Mouse (Mus musculus) embryonic facial prominence, embryonic 12.5 days (tissue): Measurements from ENCODE around the gene Vmp1. TPM values are rescaled to one million over a fixed set of nuclear protein-coding genes. Genes with fewer than 3 reads are reported as not detected.

Experiments
- ATAC-seq: fragments of 200-750 bp; cut with Nextera tagmentation; 2 replicates; pipeline ENCODE4 v1.8.0; 2017; ENCODE audit not compliant: insufficient number of reproducible peaks, insufficient read depth, low FRiP score, low TSS enrichment
- H3K27ac ChIP-seq: fragments of 300-500 bp; sonication (generic); 2 replicates; pipeline ENCODE4 v1.5.1; 2016; ENCODE audit warnings: mild to moderate bottlenecking
- H3K27me3 ChIP-seq: fragments of 300-500 bp; sonication (generic); 2 replicates; pipeline ENCODE4 v1.6.1; 2016; ENCODE audit warnings: mild to moderate bottlenecking, moderate library complexity
- H3K36me3 ChIP-seq: fragments of 300-500 bp; sonication (generic); 2 replicates; pipeline ENCODE4 v1.6.1; 2016; ENCODE audit warnings: mild to moderate bottlenecking
- H3K4me1 ChIP-seq: fragments of 300-500 bp; sonication (generic); 2 replicates; pipeline ENCODE4 v1.6.1; 2016
- H3K4me2 ChIP-seq: fragments of 300-500 bp; sonication (generic); replicated peaks from 2 replicates; pipeline ENCODE4 v1.6.1; 2016; ENCODE audit warnings: mild to moderate bottlenecking, moderate library complexity
- H3K4me3 ChIP-seq: fragments of 300-500 bp; sonication (generic); 2 replicates; pipeline ENCODE4 v1.5.1; 2016; ENCODE audit warnings: mild to moderate bottlenecking
- H3K9ac ChIP-seq: fragments of 300-500 bp; sonication (generic); 2 replicates; pipeline ENCODE4 v1.6.1; 2016; ENCODE audit warnings: mild to moderate bottlenecking, moderate library complexity
- H3K9me3 ChIP-seq: fragments of 300-500 bp; sonication (generic); 2 replicates; pipeline ENCODE4 v1.6.1; 2016; ENCODE audit warnings: mild to moderate bottlenecking, moderate library complexity
- WGBS: fragments of 180-500 bp; shearing (Covaris S2); methylation state at CpG from one replicate; pipeline ENCODE4 v1.1.7; 2016; 5-methylcytosine and 5-hydroxymethylcytosine counted together
- polyA plus RNA-seq: library from polyadenylated mRNA; unstranded; fragments of >200 nt; fragmentation: Nextera tagmentation; extraction: Ambion mirVana; gene quantifications from 2 replicates; pipeline ENCODE4 v1.2.1, GENCODE M21; 2016

Vmp1 gene
- polyA plus RNA-seq, 1 experiment from 2014 or later, result 84.7 TPM

DNA sequence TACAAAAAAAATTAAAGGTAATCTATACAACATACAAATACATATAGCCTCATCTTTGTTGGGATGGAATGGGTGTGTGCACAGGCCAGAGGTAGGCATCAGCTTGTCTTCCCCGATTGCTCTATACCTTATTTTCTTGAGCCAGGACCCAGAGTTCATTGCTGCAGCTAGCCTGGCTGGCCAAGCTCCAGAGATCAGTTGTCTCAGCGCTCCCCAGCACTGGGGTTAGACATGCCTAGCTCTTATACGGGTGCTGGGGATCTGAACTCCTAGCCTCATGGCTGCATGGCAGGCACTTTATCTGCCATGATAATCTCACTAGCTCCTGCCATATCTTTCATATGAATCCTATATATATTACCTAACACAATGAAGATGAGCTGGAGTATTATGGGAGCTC lies 15.5 kb downstream of the Vmp1 start:
- H3K9ac ChIP-seq, result no peak overlapping the region
- no peaks in the 10 kb centered on the region for H3K4me1 ChIP-seq
- no peak overlapping the region for H3K4me2 ChIP-seq
- ATAC-seq, result no peak
- peaks cover 12% of the 10 kb centered on the region for H3K36me3 ChIP-seq
- no peak overlapping the region for H3K4me3 ChIP-seq
- no peak overlapping the region for H3K27ac ChIP-seq
- no peaks in the 10 kb centered on the region for H3K9me3 ChIP-seq
- H3K27me3 ChIP-seq, result no peaks in the 10 kb centered on the region
- WGBS, result 91% methylated on average over 3 of the region's 3 CpGs

DNA sequence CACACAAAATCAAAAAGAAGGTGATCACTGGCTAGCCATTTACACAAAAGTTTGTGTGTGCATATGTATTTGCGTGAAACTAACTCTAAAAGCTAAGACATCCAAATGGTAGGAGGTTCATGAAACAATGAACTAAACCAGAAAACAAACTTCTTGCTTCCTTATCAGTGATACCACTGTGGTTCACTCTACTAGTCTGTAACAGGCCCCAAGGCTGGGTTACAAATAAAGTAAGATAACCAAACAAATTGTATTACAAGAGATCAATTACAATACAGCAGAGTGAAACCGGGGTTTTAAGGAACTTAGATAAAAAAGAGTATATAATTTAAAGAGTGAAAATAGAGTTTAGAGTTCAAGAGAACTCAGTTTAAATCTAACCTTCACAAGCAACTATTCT lies 16.1 kb downstream of the Vmp1 start:
- H3K4me2 ChIP-seq, result no peak overlapping the region
- H3K9ac ChIP-seq, result no peak overlapping the region
- H3K36me3 ChIP-seq, result peaks cover 14% of the 10 kb centered on the region
- no peaks in the 10 kb centered on the region for H3K4me1 ChIP-seq
- no peaks in the 10 kb centered on the region for H3K9me3 ChIP-seq
- 93% methylated on average over 2 of the region's 2 CpGs for whole genome bisulfite sequencing
- H3K4me3 ChIP-seq, result no peak overlapping the region
- no peak overlapping the region for H3K27ac ChIP-seq
- H3K27me3 ChIP-seq, result no peaks in the 10 kb centered on the region
- no peak for ATAC-seq

DNA sequence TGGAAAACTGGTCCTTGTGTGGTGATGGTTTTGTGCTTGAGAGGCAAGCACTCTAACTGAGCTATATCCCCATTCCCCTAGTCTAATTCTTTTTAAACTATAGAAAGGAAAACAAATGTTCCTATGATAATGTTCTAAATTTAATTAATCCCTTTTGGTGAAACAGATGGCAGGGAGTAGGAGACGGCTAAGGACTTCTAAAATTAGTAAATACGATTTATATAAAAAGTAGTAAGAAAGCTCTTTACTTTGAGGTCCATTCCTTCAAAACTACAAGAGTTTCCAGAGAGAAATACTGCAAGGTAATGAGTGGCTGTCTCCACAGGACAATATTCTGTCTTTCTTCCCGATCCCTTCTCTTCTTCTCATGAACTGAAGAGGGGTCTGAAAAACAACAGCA lies 19.2 kb downstream of the Vmp1 start:
- Histone ChIP-seq H3K4me3 (no peak overlapping the region), H3K27me3 (no peaks in the 10 kb centered on the region), H3K9ac (no peak overlapping the region), H3K4me1 (no peaks in the 10 kb centered on the region), H3K36me3 (peaks cover 19% of the 10 kb centered on the region), H3K9me3 (no peaks in the 10 kb centered on the region), H3K27ac (no peak overlapping the region), H3K4me2 (no peak overlapping the region)
- ATAC-seq, result no peak
- 86% methylated on average over 3 of the region's 3 CpGs for WGBS

DNA sequence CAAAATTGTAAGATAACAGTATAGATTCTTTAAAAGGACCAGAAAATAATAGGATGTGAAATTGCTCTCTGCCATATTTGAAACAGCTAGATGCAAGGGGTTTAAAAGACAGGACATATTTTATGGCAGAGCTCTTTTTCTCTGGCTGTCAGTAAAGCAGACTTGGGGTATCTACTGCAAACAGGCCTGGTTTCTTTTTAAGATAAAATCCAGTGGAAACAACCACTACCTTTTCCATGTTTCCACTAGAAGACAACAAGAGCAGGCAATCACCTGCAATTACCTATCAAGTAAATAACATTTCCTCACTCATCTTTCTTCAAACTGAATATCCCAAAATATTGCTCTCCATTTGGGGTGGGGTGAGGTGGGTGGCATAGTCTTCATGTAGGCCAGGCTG lies 19.7 kb downstream of the Vmp1 start:
- Histone ChIP-seq H3K9me3 (no peaks in the 10 kb centered on the region), H3K27ac (no peak overlapping the region), H3K27me3 (no peaks in the 10 kb centered on the region), H3K4me2 (no peak overlapping the region), H3K4me1 (no peaks in the 10 kb centered on the region), H3K4me3 (no peak overlapping the region), H3K36me3 (peaks cover 19% of the 10 kb centered on the region), H3K9ac (no peak overlapping the region)
- no peak for ATAC-seq

DNA sequence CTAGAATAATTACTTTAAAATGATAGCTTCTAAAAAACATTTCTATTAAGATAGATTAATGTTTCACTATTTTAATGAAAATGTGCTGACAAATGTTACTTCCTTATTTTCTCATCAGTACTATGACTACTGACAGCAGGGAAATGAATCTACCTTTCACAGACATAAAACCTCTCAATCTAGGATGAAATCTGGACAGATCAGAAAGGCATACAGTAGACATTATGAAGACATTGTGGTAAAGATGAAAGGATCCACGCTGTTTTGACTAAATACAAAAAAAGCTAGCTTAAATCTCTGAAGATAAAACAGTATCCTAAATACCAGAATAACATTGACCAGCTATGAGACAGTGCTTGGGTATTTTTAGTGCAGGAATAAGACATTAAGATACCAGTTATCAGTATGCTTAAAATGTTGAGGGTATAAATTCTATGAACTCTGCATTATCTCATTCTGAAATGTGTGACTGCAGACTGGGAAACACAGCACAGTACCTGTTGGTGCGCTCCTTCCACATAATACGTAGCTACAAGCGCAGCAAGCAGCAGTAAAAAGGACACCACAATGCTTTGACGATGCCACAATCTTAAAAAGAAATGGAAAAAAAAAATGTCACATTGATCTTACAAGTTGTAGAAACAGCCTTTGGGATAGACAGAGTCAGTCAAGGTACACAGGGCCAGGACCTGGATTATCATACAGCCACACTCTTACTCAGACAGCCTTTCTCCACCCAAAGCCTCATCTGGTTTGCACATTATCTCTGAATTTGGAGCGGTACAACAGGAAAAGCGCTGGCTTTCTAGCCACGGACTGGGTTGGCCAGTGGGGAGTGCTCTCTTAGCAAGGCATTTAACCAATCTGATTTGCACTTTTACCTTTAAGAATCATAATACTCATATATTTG lies 20.4 kb downstream of the Vmp1 start:
- no peak for ATAC-seq
- no peaks in the 10 kb centered on the region for H3K27me3 ChIP-seq
- H3K4me2 ChIP-seq, result no peak overlapping the region
- H3K4me1 ChIP-seq, result no peaks in the 10 kb centered on the region
- H3K27ac ChIP-seq, result no peak overlapping the region
- H3K9me3 ChIP-seq, result no peaks in the 10 kb centered on the region
- H3K36me3 ChIP-seq, result peaks cover 19% of the 10 kb centered on the region
- no peak overlapping the region for H3K4me3 ChIP-seq
- WGBS, result 92% methylated on average over 8 of the region's 8 CpGs
- H3K9ac ChIP-seq, result no peak overlapping the region

DNA sequence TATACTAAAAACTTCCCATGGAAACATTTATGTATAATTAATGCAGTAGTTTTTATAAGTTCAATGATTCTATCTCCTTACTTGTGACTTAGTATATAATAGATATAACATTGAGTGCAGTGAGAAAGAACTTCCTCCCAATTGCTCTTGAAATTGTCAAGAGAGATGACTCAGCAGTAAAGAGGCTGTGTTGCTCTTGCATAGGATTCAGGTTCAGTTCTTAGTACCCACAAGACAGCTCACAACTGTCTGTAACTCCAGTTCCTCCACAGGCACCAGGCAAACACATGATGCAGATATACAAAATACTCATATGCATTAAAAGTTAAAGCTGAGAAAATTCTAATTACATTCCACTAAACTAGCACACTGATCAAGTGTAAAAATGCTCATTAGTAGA lies 25.8 kb downstream of the Vmp1 start:
- no peak for ATAC-seq
- Histone ChIP-seq H3K27me3 (no peaks in the 10 kb centered on the region), H3K36me3 (peaks cover 6% of the 10 kb centered on the region), H3K4me1 (no peaks in the 10 kb centered on the region), H3K9me3 (no peaks in the 10 kb centered on the region), H3K4me3 (no peak overlapping the region), H3K4me2 (no peak overlapping the region), H3K9ac (no peak overlapping the region), H3K27ac (no peak overlapping the region)

DNA sequence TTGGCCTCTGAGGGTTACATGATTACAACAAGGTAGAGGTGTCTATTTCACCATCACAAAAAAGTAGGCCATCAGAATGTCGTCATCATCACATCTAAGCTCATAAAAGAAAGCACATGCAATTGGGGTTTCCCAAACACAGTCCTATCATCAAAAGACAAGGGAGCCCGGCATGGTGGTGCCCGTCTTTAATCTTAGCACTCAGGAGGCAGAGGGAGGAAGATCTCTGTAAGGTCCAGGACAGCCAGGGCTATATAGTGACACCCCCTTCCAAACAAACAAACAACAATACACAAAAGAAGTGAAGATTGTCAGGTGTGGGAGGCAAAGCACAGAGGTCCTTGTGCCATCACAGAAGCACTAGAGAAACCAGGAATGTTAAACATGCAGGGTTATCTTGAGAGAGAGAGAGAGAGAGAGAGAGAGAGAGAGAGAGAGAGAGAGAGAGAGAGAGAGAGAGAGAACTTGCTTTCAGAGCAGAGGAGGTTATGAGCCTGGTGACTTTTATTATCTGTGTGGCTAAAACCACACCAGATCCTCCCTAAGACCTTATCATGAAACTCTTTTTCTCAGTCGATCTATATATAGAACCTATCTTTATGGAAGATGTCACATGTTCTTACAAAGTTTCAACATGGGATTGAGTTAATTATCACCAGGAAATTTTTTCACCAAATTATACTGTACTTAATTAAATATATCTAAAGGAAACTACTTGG lies 26.6 kb downstream of the Vmp1 start:
- Histone ChIP-seq H3K27ac (no peak overlapping the region), H3K4me3 (no peak overlapping the region), H3K9ac (no peak overlapping the region), H3K9me3 (no peaks in the 10 kb centered on the region), H3K4me2 (no peak overlapping the region), H3K4me1 (no peaks in the 10 kb centered on the region), H3K27me3 (no peaks in the 10 kb centered on the region), H3K36me3 (no peaks in the 10 kb centered on the region; the same call in 1 of the 2 replicates)
- WGBS, result 87% methylated on average over 4 of the region's 4 CpGs
- no peak for ATAC-seq

DNA sequence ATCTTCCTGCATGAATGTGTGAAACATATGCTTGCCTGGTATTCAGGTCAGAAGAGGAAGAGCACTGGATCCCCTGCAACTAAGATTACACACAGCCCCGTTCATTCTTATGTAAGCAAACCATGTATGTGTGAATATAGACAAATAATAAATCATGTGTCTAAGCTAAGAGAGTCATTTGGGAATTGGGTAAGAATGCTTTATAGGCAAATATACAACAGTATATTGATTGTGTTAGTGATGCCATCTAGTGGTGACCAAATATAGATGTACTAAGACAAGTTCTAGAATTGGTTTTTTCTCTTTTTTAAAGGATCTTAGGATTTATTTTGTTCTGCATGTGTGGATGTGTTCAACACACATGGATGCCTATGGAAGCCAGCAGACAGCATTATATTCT lies 28.0 kb downstream of the Vmp1 start:
- Histone ChIP-seq H3K4me3 (no peak overlapping the region), H3K9me3 (no peaks in the 10 kb centered on the region), H3K36me3 (no peaks in the 10 kb centered on the region; the same call in 1 of the 2 replicates), H3K4me2 (no peak overlapping the region), H3K27me3 (no peaks in the 10 kb centered on the region), H3K4me1 (no peaks in the 10 kb centered on the region), H3K9ac (no peak overlapping the region), H3K27ac (no peak overlapping the region)
- no peak for ATAC-seq
- 68% methylated on average over 1 of the region's 1 CpGs for whole genome bisulfite sequencing

DNA sequence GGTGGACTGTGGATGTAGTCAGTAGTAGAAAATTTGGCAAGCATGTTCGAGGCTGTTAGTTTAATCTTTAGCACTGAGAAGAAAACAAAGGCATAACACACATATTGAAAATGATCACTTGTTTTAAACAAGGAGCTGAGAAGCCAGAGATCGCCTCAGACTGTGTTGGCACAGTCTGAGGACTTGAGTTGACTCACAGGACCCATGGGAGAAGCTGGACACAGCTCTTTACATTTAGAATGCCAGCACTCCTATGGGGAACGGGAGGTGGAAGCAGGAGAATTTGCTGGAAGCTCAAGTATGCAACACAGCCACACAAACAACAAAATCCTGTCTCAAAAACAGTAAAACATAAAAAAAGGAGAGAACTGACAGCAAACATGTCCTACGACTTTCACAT lies 29.5 kb downstream of the Vmp1 start:
- Histone ChIP-seq H3K4me2 (no peak overlapping the region), H3K4me3 (no peak overlapping the region), H3K9ac (no peak overlapping the region), H3K27me3 (no peaks in the 10 kb centered on the region), H3K36me3 (no peaks in the 10 kb centered on the region), H3K9me3 (no peaks in the 10 kb centered on the region), H3K27ac (no peak overlapping the region), H3K4me1 (no peaks in the 10 kb centered on the region)
- ATAC-seq, result no peak
- WGBS, result 90% methylated on average over 4 of the region's 4 CpGs

DNA sequence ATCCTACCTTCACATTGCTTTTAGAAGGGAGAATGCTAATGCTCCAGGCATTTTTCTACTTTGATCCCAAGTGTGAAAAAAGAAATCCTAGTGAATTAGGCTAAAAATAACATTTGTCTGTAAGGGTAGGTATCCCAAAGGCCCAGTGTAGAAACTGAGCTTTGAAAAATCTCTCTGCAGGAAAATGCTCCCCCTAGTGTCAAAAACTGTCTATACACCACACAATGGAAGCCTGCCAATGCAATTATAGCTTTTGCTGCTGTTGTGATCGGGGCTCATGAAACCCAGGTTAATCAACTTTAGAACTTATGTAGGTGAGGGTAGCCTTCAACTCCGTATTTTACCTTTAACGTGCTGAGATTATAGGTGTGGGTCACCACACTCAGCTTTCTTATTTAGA lies 30.2 kb downstream of the Vmp1 start:
- Histone ChIP-seq H3K9me3 (no peaks in the 10 kb centered on the region), H3K27me3 (no peaks in the 10 kb centered on the region), H3K4me2 (no peak overlapping the region), H3K4me1 (no peaks in the 10 kb centered on the region), H3K4me3 (no peak overlapping the region), H3K9ac (no peak overlapping the region), H3K36me3 (no peaks in the 10 kb centered on the region), H3K27ac (no peak overlapping the region)
- no peak for ATAC-seq
- WGBS, result 34% methylated on average over 3 of the region's 3 CpGs

DNA sequence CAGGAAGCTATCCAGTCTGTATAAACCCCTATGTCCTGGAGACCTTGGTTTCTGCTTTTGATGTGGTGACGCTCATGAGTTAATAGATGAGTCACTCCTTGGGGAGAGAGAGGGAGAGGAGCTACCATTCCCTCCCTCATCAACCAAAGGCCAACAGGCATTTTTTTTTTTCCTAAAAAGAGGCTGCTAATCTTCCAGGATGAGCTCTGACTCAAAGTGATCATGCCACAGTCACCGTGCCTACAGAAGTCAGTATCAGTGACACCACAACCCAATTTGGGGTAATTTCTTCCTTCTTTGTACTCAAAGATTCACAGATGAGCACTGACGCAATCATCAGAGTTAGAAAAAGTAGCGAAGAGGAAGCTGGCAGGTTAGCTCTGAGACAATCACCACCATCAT lies 31.1 kb downstream of the Vmp1 start:
- WGBS, result 91% methylated on average over 4 of the region's 4 CpGs
- Histone ChIP-seq H3K27me3 (no peaks in the 10 kb centered on the region), H3K27ac (no peak overlapping the region)

DNA sequence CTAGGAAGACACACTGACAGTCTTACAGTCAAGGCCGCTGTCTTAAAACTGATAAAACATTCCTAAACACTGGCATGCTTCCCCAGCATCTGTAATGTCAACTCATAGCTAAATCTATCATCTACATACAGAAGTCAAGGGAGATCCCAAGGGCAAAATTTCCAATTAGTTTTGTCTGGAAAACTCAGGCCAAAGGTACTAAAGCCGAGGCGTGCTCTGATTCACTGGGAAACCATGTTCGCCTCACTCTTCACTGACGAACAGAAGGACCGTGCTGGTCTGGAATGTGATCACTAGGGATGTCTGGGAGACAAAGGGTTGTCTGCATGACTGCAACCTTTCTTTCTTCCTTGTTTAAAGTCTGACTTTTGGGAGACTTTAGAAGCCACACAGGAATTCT lies 33.0 kb downstream of the Vmp1 start:
- ATAC-seq, result no peak
- Histone ChIP-seq H3K9ac (no peak overlapping the region), H3K27ac (no peak overlapping the region), H3K36me3 (no peaks in the 10 kb centered on the region), H3K4me1 (no peaks in the 10 kb centered on the region), H3K4me3 (no peak overlapping the region), H3K9me3 (no peaks in the 10 kb centered on the region), H3K4me2 (no peak overlapping the region), H3K27me3 (no peaks in the 10 kb centered on the region)
- WGBS, result 69% methylated on average over 6 of the region's 6 CpGs

More for the DNA sequence above, 31.1 kb downstream of the Vmp1 start:
- Histone ChIP-seq H3K4me1 (no peaks in the 10 kb centered on the region), H3K36me3 (no peaks in the 10 kb centered on the region), H3K4me3 (no peak overlapping the region), H3K9ac (no peak overlapping the region), H3K9me3 (no peaks in the 10 kb centered on the region), H3K4me2 (no peak overlapping the region)
- no peak for ATAC-seq
